Mouse (Mus musculus): ENCODE results near the gene Cntnap2.
"Not testable (repeated sequence)": the region's sequence is repeated elsewhere in the genome, so short reads cannot be mapped to it uniquely, and the experiment has no call there.

Cntnap2 gene

GRCm38 (mm10) chr6:46263171-46263570, 1204.0 kb downstream of the Cntnap2 start:
- no peak for DNase-seq (ENCODE audit: low spot score)

GRCm38 (mm10) chr6:46346946-46347345, 1287.8 kb downstream of the Cntnap2 start:
- DNase-seq (ENCODE audit: low spot score), result no peak

GRCm38 (mm10) chr6:46361091-46361490, 1301.9 kb downstream of the Cntnap2 start:
- no peak for DNase-seq (ENCODE audit: low spot score)

GRCm38 (mm10) chr6:46362156-46362555, 1303.0 kb downstream of the Cntnap2 start:
- DNase-seq (ENCODE audit: low spot score), result no peak

- DNase-seq (ENCODE audit: low spot score), result no peak
Measured at GRCm38 (mm10) chr6:46398725-46399589, 1339.8 kb downstream of the Cntnap2 start.

- DNase-seq (ENCODE audit: low spot score), result no peak
Measured at GRCm38 (mm10) chr6:46414154-46414553, 1355.0 kb downstream of the Cntnap2 start.

GRCm38 (mm10) chr6:46414562-46414961, 1355.4 kb downstream of the Cntnap2 start:
- DNase-seq (ENCODE audit: low spot score), result no peak

GRCm38 (mm10) chr6:46419827-46420226, 1360.7 kb downstream of the Cntnap2 start:
- no peak for DNase-seq (ENCODE audit: low spot score)

GRCm38 (mm10) chr6:46420349-46420748, 1361.2 kb downstream of the Cntnap2 start:
- no peak for DNase-seq (ENCODE audit: low spot score)

GRCm38 (mm10) chr6:46428231-46428630, 1369.1 kb downstream of the Cntnap2 start:
- no peak for DNase-seq (ENCODE audit: low spot score)

GRCm38 (mm10) chr6:46450917-46451638, 1391.9 kb downstream of the Cntnap2 start:
- DNase-seq (ENCODE audit: low spot score), result no peak

- no peak for DNase-seq (ENCODE audit: low spot score)
Measured at GRCm38 (mm10) chr6:46472683-46473082, 1413.5 kb downstream of the Cntnap2 start.

- DNase-seq (ENCODE audit: low spot score), result no peak
Measured at GRCm38 (mm10) chr6:46484392-46484791, 1425.2 kb downstream of the Cntnap2 start.

GRCm38 (mm10) chr6:46502786-46503185, 1443.6 kb downstream of the Cntnap2 start:
- DNase-seq (ENCODE audit: low spot score), result no peak

GRCm38 (mm10) chr6:46512841-46513240, 1453.7 kb downstream of the Cntnap2 start:
- DNase-seq (ENCODE audit: low spot score), result no peak

- DNase-seq (ENCODE audit: low spot score), result not testable (repeated sequence)
Measured at GRCm38 (mm10) chr6:46537586-46537985, 1478.4 kb downstream of the Cntnap2 start.

- DNase-seq (ENCODE audit: low spot score), result no peak
Measured at GRCm38 (mm10) chr6:46563470-46563869, 1504.3 kb downstream of the Cntnap2 start.

- DNase-seq (ENCODE audit: low spot score), result no peak
Measured at GRCm38 (mm10) chr6:46575055-46575454, 1515.9 kb downstream of the Cntnap2 start.

- no peak for DNase-seq (ENCODE audit: low spot score)
Measured at GRCm38 (mm10) chr6:46612365-46612764, 1553.2 kb downstream of the Cntnap2 start.

- no peak for DNase-seq (ENCODE audit: low spot score)
Measured at GRCm38 (mm10) chr6:46612872-46613271, 1553.7 kb downstream of the Cntnap2 start.

GRCm38 (mm10) chr6:46669018-46669417, 1609.9 kb downstream of the Cntnap2 start:
- DNase-seq (ENCODE audit: low spot score), result no peak

- no peak for DNase-seq (ENCODE audit: low spot score)
Measured at GRCm38 (mm10) chr6:46675081-46675480, 1615.9 kb downstream of the Cntnap2 start.

- no peak for DNase-seq (ENCODE audit: low spot score)
Measured at GRCm38 (mm10) chr6:46675621-46676020, 1616.5 kb downstream of the Cntnap2 start.
